Mouse (Mus musculus) embryonic facial prominence, embryonic 14.5 days (tissue): ENCODE results near the gene Pcgf2. TPM values are rescaled to one million over a fixed set of nuclear protein-coding genes. Genes with fewer than 3 reads are reported as not detected.

Experiments used
- ATAC-seq: fragments of 200-750 bp; cut with Nextera tagmentation; 2 replicates; pipeline ENCODE4 v1.8.0; 2017; ENCODE audit warnings: low read depth, moderate number of reproducible peaks, moderate TSS enrichment
- DNase-seq: peaks from one replicate; pipeline ENCODE4 v3.0.0-alpha.2; 2015; ENCODE audit warnings: low spot score
- H3K27ac ChIP-seq: fragments of 300-500 bp; sonication (generic); replicated peaks from 2 replicates; pipeline ENCODE4 v1.5.1; 2014; ENCODE audit warnings: low read depth, mild to moderate bottlenecking, low read length, moderate library complexity
- H3K27me3 ChIP-seq: fragments of 300-500 bp; sonication (generic); replicated peaks from 2 replicates; pipeline ENCODE4 v1.6.1; 2014; ENCODE audit warnings: low read length; ENCODE audit not compliant: control insufficient read depth, insufficient read depth
- H3K36me3 ChIP-seq: fragments of 300-500 bp; sonication (generic); 2 replicates; pipeline ENCODE4 v1.6.1; 2014; ENCODE audit warnings: low read length, mixed read lengths; ENCODE audit not compliant: control insufficient read depth, insufficient read depth
- H3K4me1 ChIP-seq: fragments of 300-500 bp; sonication (generic); 2 replicates; pipeline ENCODE4 v1.6.1; 2014; ENCODE audit warnings: antibody characterized with exemption, low read length; ENCODE audit not compliant: control insufficient read depth, insufficient read depth
- H3K4me2 ChIP-seq: fragments of 300-500 bp; sonication (generic); 2 replicates; pipeline ENCODE4 v1.6.1; 2014; ENCODE audit warnings: low read depth, mild to moderate bottlenecking, low read length, moderate library complexity, mixed read lengths
- H3K4me3 ChIP-seq: fragments of 300-500 bp; sonication (generic); 2 replicates; pipeline ENCODE4 v1.5.1; 2014; ENCODE audit warnings: low read depth, mild to moderate bottlenecking, low read length
- H3K9ac ChIP-seq: fragments of 300-500 bp; sonication (generic); 2 replicates; pipeline ENCODE4 v1.6.1; 2014; ENCODE audit warnings: low read depth, mild to moderate bottlenecking, low read length, moderate library complexity, mixed read lengths
- H3K9me3 ChIP-seq: fragments of 300-500 bp; sonication (generic); 2 replicates; pipeline ENCODE4 v1.6.1; 2016; ENCODE audit warnings: low read length; ENCODE audit not compliant: control insufficient read depth
- WGBS: fragments of 180-500 bp; shearing (Covaris S2); extraction: QIAGEN DNeasy Blood & Tissue Kit; methylation state at CpG from one replicate; pipeline ENCODE4 v1.1.7; 2014; 5-methylcytosine and 5-hydroxymethylcytosine counted together
- polyA plus RNA-seq: library from polyadenylated mRNA; unstranded; fragments of >200 nt; fragmentation: Nextera tagmentation; extraction: Ambion mirVana; gene quantifications from 2 replicates; pipeline ENCODE4 v1.2.1, GENCODE M21; 2014

Pcgf2 gene
- polyA plus RNA-seq, 1 experiment from 2014 or later = 12.7 TPM

- peak overlapping the region; percentile 40 for H3K9ac ChIP-seq
- H3K4me3 ChIP-seq = no peak overlapping the region
- DNase-seq = peak; percentile 85
- H3K9me3 ChIP-seq = no peaks in the 10 kb centered on the region
- ATAC-seq = 0 out of 2 replicates have a peak, but pooled peaks have one; percentile 1
- H3K27ac ChIP-seq = peak overlapping the region; percentile 65; the same call in 1 of the 2 replicates
- peaks cover 33% of the 10 kb centered on the region for H3K4me1 ChIP-seq
- 47% methylated on average over 17 of the region's 17 CpGs for WGBS
- H3K4me2 ChIP-seq = peak overlapping the region; percentile 34
- H3K36me3 ChIP-seq = peaks cover 33% of the 10 kb centered on the region
- no peaks in the 10 kb centered on the region for H3K27me3 ChIP-seq
These were observed 5.2 kb downstream of the Pcgf2 start for GRCm38 (mm10) chr11:97694921-97695711.

GRCm38 (mm10) chr11:97694435-97694834, 5.9 kb downstream of the Pcgf2 start:
- ATAC-seq (no peak), DNase-seq (no peak)
- Histone ChIP-seq H3K9ac (0 out of 2 replicates have a peak overlapping the region, but pooled peaks have one; percentile 40), H3K27ac (peak overlapping the region; percentile 65; the same call in 1 of the 2 replicates), H3K4me2 (0 out of 2 replicates have a peak overlapping the region, but pooled peaks have one; percentile 34), H3K9me3 (no peaks in the 10 kb centered on the region), H3K4me3 (no peak overlapping the region), H3K36me3 (peaks cover 39% of the 10 kb centered on the region), H3K27me3 (no peaks in the 10 kb centered on the region), H3K4me1 (peaks cover 33% of the 10 kb centered on the region)
- WGBS = 84% methylated on average over 4 of the region's 4 CpGs

DNA sequence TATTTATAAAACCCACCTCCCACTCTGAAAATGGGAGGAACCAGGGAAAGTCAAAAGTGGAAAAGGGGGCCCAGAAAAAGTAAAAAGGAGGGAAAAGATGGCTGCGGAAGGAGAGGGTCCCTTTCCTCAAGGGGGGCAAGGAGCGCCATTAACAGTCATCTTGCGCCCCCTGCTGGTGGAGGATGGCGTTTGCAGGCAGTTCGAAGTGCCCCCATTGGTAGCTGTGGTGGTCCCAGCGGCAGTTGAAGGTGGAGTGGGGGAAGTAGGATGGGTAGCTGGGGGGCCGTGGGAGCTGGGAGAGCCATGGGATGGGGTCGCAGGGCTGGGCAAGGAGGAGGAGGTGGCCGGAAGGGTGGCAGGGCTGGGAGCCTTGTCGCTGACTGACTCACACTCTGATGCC, 10.4 kb downstream of the Pcgf2 start:
- H3K4me2 ChIP-seq = no peak overlapping the region
- H3K4me3 ChIP-seq = no peak overlapping the region
- no peaks in the 10 kb centered on the region for H3K9me3 ChIP-seq
- DNase-seq = peak; percentile 52
- H3K27me3 ChIP-seq = no peaks in the 10 kb centered on the region
- peaks cover 53% of the 10 kb centered on the region for H3K36me3 ChIP-seq
- H3K4me1 ChIP-seq = peaks cover 8% of the 10 kb centered on the region; the same call in 1 of the 2 replicates
- 23% methylated on average over 10 of the region's 10 CpGs for WGBS
- H3K9ac ChIP-seq = no peak overlapping the region
- no peak for ATAC-seq
- no peak overlapping the region for H3K27ac ChIP-seq

GRCm38 (mm10) chr11:97687061-97687460, 13.2 kb downstream of the Pcgf2 start:
- H3K4me2 ChIP-seq = no peak overlapping the region
- H3K4me1 ChIP-seq = 0 out of 2 replicates have a peak, but pooled peaks cover 3% of the 10 kb centered on the region
- H3K9ac ChIP-seq = no peak overlapping the region
- H3K27me3 ChIP-seq = no peaks in the 10 kb centered on the region
- H3K36me3 ChIP-seq = peaks cover 52% of the 10 kb centered on the region
- no peak overlapping the region for H3K4me3 ChIP-seq
- H3K27ac ChIP-seq = no peak overlapping the region
- ATAC-seq = no peak
- no peaks in the 10 kb centered on the region for H3K9me3 ChIP-seq
- DNase-seq = no peak
- 80% methylated on average over 3 of the region's 3 CpGs for WGBS

DNA sequence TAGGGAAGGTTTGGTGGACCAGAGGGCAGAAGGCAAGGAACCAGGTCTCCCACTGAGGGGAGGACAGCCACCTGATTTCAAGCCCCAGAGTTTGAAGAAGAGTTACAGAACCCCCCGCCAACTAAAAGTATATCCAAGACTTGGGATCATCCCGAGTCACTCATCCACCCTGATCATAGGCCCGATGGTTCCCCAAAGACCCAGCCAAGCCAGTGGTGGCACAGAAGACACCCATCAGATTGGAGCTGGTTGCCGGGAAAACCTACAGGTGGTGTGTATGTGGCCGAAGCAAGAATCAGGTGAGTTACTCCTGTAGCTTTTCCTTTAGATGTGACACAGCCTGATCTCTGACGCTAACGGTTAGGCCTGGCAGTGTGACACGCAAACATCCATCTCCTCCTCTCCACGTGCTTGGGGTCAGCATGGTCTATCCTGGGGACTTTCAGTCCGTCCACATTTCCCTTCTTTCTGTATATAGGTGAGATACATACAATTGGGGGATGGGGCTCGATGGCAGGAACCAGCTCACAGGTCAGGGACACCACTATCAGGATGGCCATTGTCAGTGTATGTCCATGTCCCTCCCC, 13.9 kb downstream of the Pcgf2 start:
- peak overlapping the region; percentile 42 for H3K4me3 ChIP-seq
- WGBS = 69% methylated on average over 11 of the region's 11 CpGs
- no peak overlapping the region for H3K27ac ChIP-seq
- H3K4me2 ChIP-seq = peak overlapping the region; percentile 71
- no peak for DNase-seq
- no peaks in the 10 kb centered on the region for H3K9me3 ChIP-seq
- ATAC-seq = no peak
- H3K9ac ChIP-seq = peak overlapping the region; percentile 60
- 0 out of 2 replicates have a peak, but pooled peaks cover 3% of the 10 kb centered on the region for H3K4me1 ChIP-seq
- H3K27me3 ChIP-seq = no peaks in the 10 kb centered on the region
- peaks cover 51% of the 10 kb centered on the region for H3K36me3 ChIP-seq

- Histone ChIP-seq H3K27me3 (no peaks in the 10 kb centered on the region), H3K27ac (no peak within 1 kb of the TSS), H3K4me3 (peak within 1 kb of the TSS; percentile 42), H3K36me3 (peaks cover 49% of the 10 kb centered on the region), H3K4me2 (peak within 1 kb of the TSS; percentile 71), H3K9ac (peak within 1 kb of the TSS; percentile 60), H3K9me3 (no peaks in the 10 kb centered on the region), H3K4me1 (0 out of 2 replicates have a peak, but pooled peaks cover 3% of the 10 kb centered on the region)
- WGBS = under 1% methylated on average over 30 of the region's 43 CpGs
- ATAC-seq (peak; percentile 89), DNase-seq (peak; percentile 89)
These were observed 14.5 kb downstream of the Pcgf2 start, which contains the start of gene Cisd3 for GRCm38 (mm10) chr11:97685613-97686321. Gene Cisd3 (plus strand): TSS chr11:97685826.

GRCm38 (mm10) chr11:97684766-97685165, 15.5 kb downstream of the Pcgf2 start:
- no peak overlapping the region for H3K9ac ChIP-seq
- no peaks in the 10 kb centered on the region for H3K9me3 ChIP-seq
- no peak overlapping the region for H3K4me3 ChIP-seq
- 0 out of 2 replicates have a peak, but pooled peaks cover 3% of the 10 kb centered on the region for H3K4me1 ChIP-seq
- ATAC-seq (no peak), DNase-seq (no peak)
- no peak overlapping the region for H3K27ac ChIP-seq
- H3K27me3 ChIP-seq = no peaks in the 10 kb centered on the region
- 37% methylated on average over 6 of the region's 7 CpGs for WGBS
- peak overlapping the region; percentile 71; the same call in 1 of the 2 replicates for H3K4me2 ChIP-seq
- H3K36me3 ChIP-seq = peaks cover 49% of the 10 kb centered on the region

- Histone ChIP-seq H3K4me1 (0 out of 2 replicates have a peak, but pooled peaks cover 3% of the 10 kb centered on the region), H3K36me3 (peaks cover 50% of the 10 kb centered on the region), H3K27ac (no peak overlapping the region), H3K9me3 (no peaks in the 10 kb centered on the region), H3K4me3 (no peak overlapping the region), H3K27me3 (no peaks in the 10 kb centered on the region), H3K9ac (no peak overlapping the region), H3K4me2 (no peak overlapping the region)
- no peak for ATAC-seq
- DNase-seq = no peak
- WGBS = 68% methylated on average over 6 of the region's 6 CpGs
These were observed 16.1 kb downstream of the Pcgf2 start for GRCm38 (mm10) chr11:97684063-97684680.
